Mouse (Mus musculus) intestine, postnatal 0 days (tissue): ENCODE measurements at regions not wholly inside any gene's neighbourhood (a gene's known extent, or its start where the extent isn't known, plus 50 kb on each side); places are given as distances from the start of the nearest gene placed in this dataset.

ENCODE experiments used
- ATAC-seq: fragments of 200-750 bp; cut with Nextera tagmentation; 2 replicates; pipeline ENCODE4 v1.8.0; 2017; ENCODE audit warnings: mild to moderate bottlenecking, moderate TSS enrichment, moderate library complexity
- H3K27ac ChIP-seq: fragments of 300-500 bp; sonication (generic); 2 replicates; pipeline ENCODE4 v1.5.1; 2014; ENCODE audit warnings: mild to moderate bottlenecking, low read depth, low read length, moderate library complexity
- H3K27me3 ChIP-seq: fragments of 300-500 bp; sonication (generic); replicated peaks from 2 replicates; pipeline ENCODE4 v1.6.1; 2014; ENCODE audit warnings: low read length, mixed read lengths; ENCODE audit not compliant: control insufficient read depth, insufficient read depth
- H3K36me3 ChIP-seq: fragments of 300-500 bp; sonication (generic); 2 replicates; pipeline ENCODE4 v1.6.1; 2014; ENCODE audit warnings: mild to moderate bottlenecking, moderate library complexity; ENCODE audit not compliant: control insufficient read depth, insufficient read depth
- H3K4me1 ChIP-seq: fragments of 300-500 bp; sonication (generic); replicated peaks from 2 replicates; pipeline ENCODE4 v1.6.1; 2014; ENCODE audit warnings: antibody characterized with exemption, low read length, mixed read lengths; ENCODE audit not compliant: control insufficient read depth, insufficient read depth
- H3K4me2 ChIP-seq: fragments of 300-500 bp; sonication (generic); replicated peaks from 2 replicates; pipeline ENCODE4 v1.6.1; 2014; ENCODE audit warnings: low read depth, mild to moderate bottlenecking, moderate library complexity
- H3K4me3 ChIP-seq: fragments of 300-500 bp; sonication (generic); 2 replicates; pipeline ENCODE4 v1.5.1; 2014; ENCODE audit warnings: low read depth, low read length
- H3K9ac ChIP-seq: fragments of 300-500 bp; sonication (generic); 2 replicates; pipeline ENCODE4 v1.6.1; 2014; ENCODE audit warnings: mild to moderate bottlenecking, low read depth, low read length
- H3K9me3 ChIP-seq: fragments of 300-500 bp; sonication (generic); 2 replicates; pipeline ENCODE4 v1.6.1; 2016; ENCODE audit warnings: mixed run types; ENCODE audit not compliant: control insufficient read depth
- CTCF ChIP-seq: sonication (generic); IDR thresholded peaks from 2 replicates; pipeline ENCODE4 v1.5.1; 2016; ENCODE audit warnings: low read depth, mild to moderate bottlenecking, control low read depth, antibody characterized with exemption, moderate library complexity
- WGBS: fragments of 180-500 bp; shearing (Covaris S2); extraction: QIAGEN DNeasy Blood & Tissue Kit; methylation state at CpG from one replicate; pipeline ENCODE4 v1.1.7; 2014; 5-methylcytosine and 5-hydroxymethylcytosine counted together

GRCm38 (mm10) chr4:3049972-3050846 lies 116.9 kb upstream of the Vmn1r2 start:
- Histone ChIP-seq H3K27me3 (no peaks in the 10 kb centered on the region), H3K9me3 (peaks cover 19% of the 10 kb centered on the region), H3K4me3 (no peak overlapping the region), H3K4me1 (no peaks in the 10 kb centered on the region), H3K27ac (no peak overlapping the region), H3K36me3 (no peaks in the 10 kb centered on the region), H3K4me2 (no peak overlapping the region), H3K9ac (no peak overlapping the region)
- 54% methylated on average over 2 of the region's 2 CpGs for WGBS
- no peak for TF ChIP-seq CTCF
- peak; percentile 54 for ATAC-seq

GRCm38 (mm10) chr4:3050847-3051135 lies 116.3 kb upstream of the Vmn1r2 start:
- H3K4me2 ChIP-seq = no peak overlapping the region
- H3K9ac ChIP-seq = no peak overlapping the region
- no peaks in the 10 kb centered on the region for H3K4me1 ChIP-seq
- ATAC-seq = no peak; the same call in 1 of the 2 replicates
- H3K4me3 ChIP-seq = no peak overlapping the region
- H3K36me3 ChIP-seq = no peaks in the 10 kb centered on the region
- H3K9me3 ChIP-seq = peaks cover 20% of the 10 kb centered on the region
- no peak overlapping the region for H3K27ac ChIP-seq
- WGBS = 76% methylated on average over 3 of the region's 3 CpGs
- TF ChIP-seq CTCF = no peak
- no peaks in the 10 kb centered on the region for H3K27me3 ChIP-seq

GRCm38 (mm10) chr4:3051212-3051611 lies 115.9 kb upstream of the Vmn1r2 start:
- ATAC-seq = no peak
- H3K9ac ChIP-seq = no peak overlapping the region
- no peak overlapping the region for H3K4me2 ChIP-seq
- WGBS = 69% methylated on average over 5 of the region's 5 CpGs
- H3K27me3 ChIP-seq = no peaks in the 10 kb centered on the region
- no peak for TF ChIP-seq CTCF
- no peak overlapping the region for H3K27ac ChIP-seq
- no peaks in the 10 kb centered on the region for H3K4me1 ChIP-seq
- peaks cover 24% of the 10 kb centered on the region for H3K9me3 ChIP-seq
- no peaks in the 10 kb centered on the region for H3K36me3 ChIP-seq
- H3K4me3 ChIP-seq = no peak overlapping the region

- ATAC-seq = no peak; the same call in 1 of the 2 replicates
- H3K27ac ChIP-seq = no peak overlapping the region
- H3K4me1 ChIP-seq = no peaks in the 10 kb centered on the region
- TF ChIP-seq CTCF = peak; percentile 59
- H3K9me3 ChIP-seq = peaks cover 25% of the 10 kb centered on the region
- WGBS = 84% methylated on average over 4 of the region's 4 CpGs
- no peak overlapping the region for H3K4me2 ChIP-seq
- H3K36me3 ChIP-seq = no peaks in the 10 kb centered on the region
- H3K27me3 ChIP-seq = no peaks in the 10 kb centered on the region
- no peak overlapping the region for H3K9ac ChIP-seq
- no peak overlapping the region for H3K4me3 ChIP-seq
Observed at GRCm38 (mm10) chr4:3052314-3053059, 114.6 kb upstream of the Vmn1r2 start.

- Histone ChIP-seq H3K27me3 (no peaks in the 10 kb centered on the region), H3K4me1 (no peaks in the 10 kb centered on the region), H3K9me3 (peaks cover 25% of the 10 kb centered on the region), H3K4me2 (no peak overlapping the region), H3K36me3 (no peaks in the 10 kb centered on the region), H3K9ac (no peak overlapping the region), H3K4me3 (no peak overlapping the region), H3K27ac (no peak overlapping the region)
- WGBS = 59% methylated on average over 4 of the region's 4 CpGs
- no peak for ATAC-seq
- no peak for TF ChIP-seq CTCF
Observed at GRCm38 (mm10) chr4:3053060-3053406, 114.1 kb upstream of the Vmn1r2 start.

GRCm38 (mm10) chr4:3053496-3054216 lies 113.5 kb upstream of the Vmn1r2 start:
- 87% methylated on average over 2 of the region's 2 CpGs for WGBS

More at GRCm38 (mm10) chr4:3053496-3054216, 113.5 kb upstream of the Vmn1r2 start:
- no peak for ATAC-seq
- no peak overlapping the region for H3K4me3 ChIP-seq
- no peak overlapping the region for H3K9ac ChIP-seq
- no peak for TF ChIP-seq CTCF
- no peaks in the 10 kb centered on the region for H3K36me3 ChIP-seq
- H3K9me3 ChIP-seq = peaks cover 25% of the 10 kb centered on the region
- H3K27ac ChIP-seq = no peak overlapping the region
- no peaks in the 10 kb centered on the region for H3K27me3 ChIP-seq
- H3K4me2 ChIP-seq = no peak overlapping the region
- H3K4me1 ChIP-seq = no peaks in the 10 kb centered on the region
